In genomic region chr10:78462945-78463768, GRCm38 (mm10) we compare ENCODE assay signal across 8 mouse cellular contexts. TPM values are rescaled to one million over a fixed set of nuclear protein-coding genes. Genes with fewer than 3 reads are reported as not detected.
A peak's percentile ranks its signal among the peaks of the same experiment; 100 is the strongest.
DNase-seq lines count a peak whose midpoint lies in the region; ATAC-seq and TF ChIP-seq lines count a peak whose summit lies in the region.

No protein-coding gene starts in this region.

- H3K27me3 ChIP-seq in embryonic facial prominence, embryonic 14.5 days (replicated peaks; ENCODE audit: control insufficient read depth, insufficient read depth, low read length), result no peaks in the 10 kb centered on the region
- no peaks in the 10 kb centered on the region for H3K27me3 ChIP-seq in kidney, embryonic 15.5 days
- H3K27me3 ChIP-seq in neural tube, embryonic 13.5 days, result peaks cover 10% of the 10 kb centered on the region; the same call in 1 of the 2 replicates

- H3K9me3 ChIP-seq in embryonic facial prominence, embryonic 14.5 days (ENCODE audit: control insufficient read depth, low read length), result no peaks in the 10 kb centered on the region
- no peaks in the 10 kb centered on the region for H3K9me3 ChIP-seq in kidney, embryonic 15.5 days (replicated peaks)
- no peaks in the 10 kb centered on the region for H3K9me3 ChIP-seq in neural tube, embryonic 13.5 days

- 86% methylated on average over 7 of the region's 8 CpGs for WGBS in embryonic facial prominence, embryonic 14.5 days
- WGBS in kidney, embryonic 15.5 days, result 82% methylated on average over 8 of the region's 8 CpGs
- 89% methylated on average over 8 of the region's 8 CpGs for WGBS in neural tube, embryonic 13.5 days

- TF ChIP-seq CTCF in layer of hippocampus, adult 2 months (conservative IDR thresholded peaks at IDR 0.05), result no peak

- 0 out of 2 replicates have a peak, but pooled peaks cover 6% of the 10 kb centered on the region for H3K4me1 ChIP-seq in embryonic facial prominence, embryonic 14.5 days (ENCODE audit: control insufficient read depth, insufficient read depth, low read length)
- H3K4me1 ChIP-seq in kidney, embryonic 15.5 days, result peaks cover 44% of the 10 kb centered on the region
- H3K4me1 ChIP-seq in neural tube, embryonic 13.5 days (replicated peaks), result peaks cover 29% of the 10 kb centered on the region

- no peak overlapping the region for H3K9ac ChIP-seq in embryonic facial prominence, embryonic 14.5 days (ENCODE audit: low read depth, low read length)
- 0 out of 2 replicates have a peak overlapping the region, but pooled peaks have one; percentile 69 for H3K9ac ChIP-seq in kidney, embryonic 15.5 days
- H3K9ac ChIP-seq in neural tube, embryonic 13.5 days, result peak overlapping the region; percentile 82; the same call in 1 of the 2 replicates

- no peak for ATAC-seq in embryonic facial prominence, embryonic 14.5 days (ENCODE audit: low read depth)
- ATAC-seq in kidney, embryonic 15.5 days (replicated peaks; ENCODE audit: low FRiP score), result no peak
- ATAC-seq in neural tube, embryonic 13.5 days (ENCODE audit: low read depth), result no peak

- peak overlapping the region; percentile 99 for H3K4me2 ChIP-seq in embryonic facial prominence, embryonic 14.5 days (ENCODE audit: low read depth, low read length)
- peak overlapping the region; percentile 100 for H3K4me2 ChIP-seq in kidney, embryonic 15.5 days
- peak overlapping the region; percentile 100 for H3K4me2 ChIP-seq in neural tube, embryonic 13.5 days

- H3K36me3 ChIP-seq in embryonic facial prominence, embryonic 14.5 days (ENCODE audit: control insufficient read depth, insufficient read depth, low read length), result no peaks in the 10 kb centered on the region
- H3K36me3 ChIP-seq in kidney, embryonic 15.5 days, result no peaks in the 10 kb centered on the region
- H3K36me3 ChIP-seq in neural tube, embryonic 13.5 days, result no peaks in the 10 kb centered on the region

- H3K4me3 ChIP-seq in layer of hippocampus, adult 2 months, result peak overlapping the region; percentile 98
- H3K4me3 ChIP-seq in embryonic facial prominence, embryonic 14.5 days (ENCODE audit: low read depth, low read length), result peak overlapping the region; percentile 68; the same call in 1 of the 2 replicates
- H3K4me3 ChIP-seq in kidney, embryonic 15.5 days (replicated peaks), result peak overlapping the region; percentile 67
- H3K4me3 ChIP-seq in neural tube, embryonic 13.5 days, result peak overlapping the region; percentile 76

- H3K27ac ChIP-seq in layer of hippocampus, adult 2 months, result peak overlapping the region; percentile 96
- H3K27ac ChIP-seq in embryonic facial prominence, embryonic 14.5 days (replicated peaks; ENCODE audit: low read depth, low read length), result no peak overlapping the region
- H3K27ac ChIP-seq in kidney, embryonic 15.5 days, result peak overlapping the region; percentile 32; the same call in 1 of the 2 replicates
- no peak overlapping the region for H3K27ac ChIP-seq in neural tube, embryonic 13.5 days (replicated peaks)

- DNase-seq in layer of hippocampus, adult 2 months (ENCODE audit: low spot score in 2 of 2), result no peak
- no peak for DNase-seq in layer of hippocampus, adult 9-11 months
- DNase-seq in embryonic facial prominence, embryonic 14.5 days (ENCODE audit: low spot score), result no peak
- no peak for DNase-seq in spleen, postnatal 14 days (ENCODE audit: low spot score in 2 of 2)
- DNase-seq in cerebellum, adult 9-11 months, result no peak
- DNase-seq in layer of hippocampus, postnatal 36 days, result no peak

RNA-seq across cellular contexts. Expression of gene Pdxk, which starts 1.6 kb away (rescaled TPM):
- total RNA-seq in layer of hippocampus, adult 2 months (2021), result 10 to 100 TPM; 95.6 to 96.1 TPM
- polyA plus RNA-seq in embryonic facial prominence, embryonic 14.5 days (2014; fragmentation: Nextera tagmentation; extraction: Ambion mirVana), result 8.1 and 8.2 TPM in 2 replicates
- 17.2 and 20.4 TPM in 2 replicates for polyA plus RNA-seq in kidney, embryonic 15.5 days (2015; fragmentation: Nextera tagmentation; extraction: Ambion mirVana)
- 16.1 and 18.6 TPM in 2 replicates for polyA plus RNA-seq in neural tube, embryonic 13.5 days (2015; fragmentation: Nextera tagmentation; extraction: Ambion mirVana)
- 100 to 1,000 TPM in 1 of 2 experiments, 10 to 100 TPM in 1; 93.3 to 102 TPM for total RNA-seq in layer of hippocampus, postnatal 36 days (2021)

RNA-seq across cellular contexts. Expression of gene Cstb, which starts 37.7 kb away (rescaled TPM):
- total RNA-seq in layer of hippocampus, adult 2 months (2021), result 10 to 100 TPM; 29.9 to 34.9 TPM
- polyA plus RNA-seq in embryonic facial prominence, embryonic 14.5 days (2014; fragmentation: Nextera tagmentation; extraction: Ambion mirVana), result 249 and 258 TPM in 2 replicates
- polyA plus RNA-seq in kidney, embryonic 15.5 days (2015; fragmentation: Nextera tagmentation; extraction: Ambion mirVana), result 182 and 209 TPM in 2 replicates
- polyA plus RNA-seq in neural tube, embryonic 13.5 days (2015; fragmentation: Nextera tagmentation; extraction: Ambion mirVana), result 107 and 115 TPM in 2 replicates
- total RNA-seq in layer of hippocampus, postnatal 36 days (2021), result 10 to 100 TPM; 33.5 to 35.0 TPM

RNA-seq across cellular contexts. Expression of gene Rrp1, which starts 50.3 kb away (rescaled TPM):
- 100 to 1,000 TPM; 352 to 358 TPM for total RNA-seq in layer of hippocampus, adult 2 months (2021)
- polyA plus RNA-seq in embryonic facial prominence, embryonic 14.5 days (2014; fragmentation: Nextera tagmentation; extraction: Ambion mirVana), result 204 and 237 TPM in 2 replicates
- 287 and 316 TPM in 2 replicates for polyA plus RNA-seq in kidney, embryonic 15.5 days (2015; fragmentation: Nextera tagmentation; extraction: Ambion mirVana)
- polyA plus RNA-seq in neural tube, embryonic 13.5 days (2015; fragmentation: Nextera tagmentation; extraction: Ambion mirVana), result 365 and 462 TPM in 2 replicates
- 100 to 1,000 TPM; 337 to 355 TPM for total RNA-seq in layer of hippocampus, postnatal 36 days (2021)

RNA-seq across cellular contexts. Expression of gene Olfr1358, which starts 54.1 kb away (rescaled TPM):
- not detected for total RNA-seq in layer of hippocampus, adult 2 months (2021)
- polyA plus RNA-seq in embryonic facial prominence, embryonic 14.5 days (2014; fragmentation: Nextera tagmentation; extraction: Ambion mirVana), result not detected in 2 replicates
- not detected in 2 replicates for polyA plus RNA-seq in kidney, embryonic 15.5 days (2015; fragmentation: Nextera tagmentation; extraction: Ambion mirVana)
- not detected in 2 replicates for polyA plus RNA-seq in neural tube, embryonic 13.5 days (2015; fragmentation: Nextera tagmentation; extraction: Ambion mirVana)
- not detected for total RNA-seq in layer of hippocampus, postnatal 36 days (2021)

Comparison
In these comparisons a context has a peak if more than half of its experiments do, and no peak if none do; other contexts are left out.
1. H3K27ac ChIP-seq: peak in layer of hippocampus, adult 2 months (single experiment) and kidney, embryonic 15.5 days (single experiment); none in embryonic facial prominence, embryonic 14.5 days (single experiment) and neural tube, embryonic 13.5 days (single experiment).
2. Peak in every context shown above with its lines, with median percentiles within 50 percentile points of each other: H3K4me3 ChIP-seq and H3K4me2 ChIP-seq.